Mouse (Mus musculus): Measurements from ENCODE around the gene Macrod2. TPM values are rescaled to one million over a fixed set of nuclear protein-coding genes. Genes with fewer than 3 reads are reported as not detected.

Gene Macrod2
- polyA plus RNA-seq, 1 experiment: 16.3 TPM

- H3K36me3 ChIP-seq (ENCODE audit: control insufficient read depth, insufficient read depth, low read length): no peaks in the 10 kb centered on the region
- H3K4me1 ChIP-seq (ENCODE audit: control insufficient read depth, insufficient read depth, low read length): no peaks in the 10 kb centered on the region; the same call in 1 of the 2 replicates
- TF ChIP-seq POLR2A (IDR thresholded peaks at IDR 0.05; ENCODE audit: control insufficient read depth, low read depth, low read length) (no peak), CTCF (IDR thresholded peaks at IDR 0.05; ENCODE audit: control insufficient read depth, insufficient read depth, insufficient replicate concordance, low read depth, low read length) (no peak)
- no peak overlapping the region for H3K27ac ChIP-seq (ENCODE audit: control insufficient read depth, insufficient read depth, low read depth, low read length)
- peak overlapping the region; percentile 29 for H3K4me3 ChIP-seq (ENCODE audit: control insufficient read depth, low read depth, low read length)
- H3K27me3 ChIP-seq (ENCODE audit: control insufficient read depth, insufficient read depth, low read length): no peaks in the 10 kb centered on the region
These were observed 458.4 kb downstream of the Macrod2 start for GRCm38 (mm10) chr2:140853538-140853937.

- Histone ChIP-seq H3K27me3 (ENCODE audit: control insufficient read depth, insufficient read depth, low read length) (no peaks in the 10 kb centered on the region), H3K4me1 (ENCODE audit: control insufficient read depth, insufficient read depth, low read length) (no peaks in the 10 kb centered on the region), H3K36me3 (ENCODE audit: control insufficient read depth, insufficient read depth, low read length) (no peaks in the 10 kb centered on the region), H3K4me3 (ENCODE audit: control insufficient read depth, low read depth, low read length) (no peak overlapping the region), H3K27ac (ENCODE audit: control insufficient read depth, insufficient read depth, low read depth, low read length) (no peak overlapping the region)
- TF ChIP-seq POLR2A (IDR thresholded peaks at IDR 0.05; ENCODE audit: control insufficient read depth, low read depth, low read length) (no peak), CTCF (IDR thresholded peaks at IDR 0.05; ENCODE audit: control insufficient read depth, insufficient read depth, insufficient replicate concordance, low read depth, low read length) (no peak)
These were observed 466.2 kb downstream of the Macrod2 start for GRCm38 (mm10) chr2:140861356-140861755.

GRCm38 (mm10) chr2:140862736-140863135 lies 467.6 kb downstream of the Macrod2 start:
- Histone ChIP-seq H3K4me1 (ENCODE audit: control insufficient read depth, insufficient read depth, low read length) (no peaks in the 10 kb centered on the region), H3K27me3 (ENCODE audit: control insufficient read depth, insufficient read depth, low read length) (no peaks in the 10 kb centered on the region), H3K27ac (ENCODE audit: control insufficient read depth, insufficient read depth, low read depth, low read length) (no peak overlapping the region), H3K36me3 (ENCODE audit: control insufficient read depth, insufficient read depth, low read length) (no peaks in the 10 kb centered on the region), H3K4me3 (ENCODE audit: control insufficient read depth, low read depth, low read length) (no peak overlapping the region)
- TF ChIP-seq POLR2A (IDR thresholded peaks at IDR 0.05; ENCODE audit: control insufficient read depth, low read depth, low read length): no peak
- TF ChIP-seq CTCF (IDR thresholded peaks at IDR 0.05; ENCODE audit: control insufficient read depth, insufficient read depth, insufficient replicate concordance, low read depth, low read length): no peak

- H3K4me1 ChIP-seq (ENCODE audit: control insufficient read depth, insufficient read depth, low read length): no peaks in the 10 kb centered on the region
- H3K4me3 ChIP-seq (ENCODE audit: control insufficient read depth, low read depth, low read length): no peak overlapping the region
- H3K27me3 ChIP-seq (ENCODE audit: control insufficient read depth, insufficient read depth, low read length): no peaks in the 10 kb centered on the region
- H3K27ac ChIP-seq (ENCODE audit: control insufficient read depth, insufficient read depth, low read depth, low read length): no peak overlapping the region
- H3K36me3 ChIP-seq (ENCODE audit: control insufficient read depth, insufficient read depth, low read length): no peaks in the 10 kb centered on the region
- TF ChIP-seq POLR2A (IDR thresholded peaks at IDR 0.05; ENCODE audit: control insufficient read depth, low read depth, low read length) (no peak), CTCF (IDR thresholded peaks at IDR 0.05; ENCODE audit: control insufficient read depth, insufficient read depth, insufficient replicate concordance, low read depth, low read length) (no peak)
These were observed 470.5 kb downstream of the Macrod2 start for GRCm38 (mm10) chr2:140865636-140866035.

GRCm38 (mm10) chr2:140867116-140867515 lies 472.0 kb downstream of the Macrod2 start:
- no peaks in the 10 kb centered on the region for H3K36me3 ChIP-seq (ENCODE audit: control insufficient read depth, insufficient read depth, low read length)
- H3K27ac ChIP-seq (ENCODE audit: control insufficient read depth, insufficient read depth, low read depth, low read length): no peak overlapping the region
- no peaks in the 10 kb centered on the region for H3K27me3 ChIP-seq (ENCODE audit: control insufficient read depth, insufficient read depth, low read length)
- H3K4me3 ChIP-seq (ENCODE audit: control insufficient read depth, low read depth, low read length): no peak overlapping the region
- TF ChIP-seq POLR2A (IDR thresholded peaks at IDR 0.05; ENCODE audit: control insufficient read depth, low read depth, low read length) (no peak), CTCF (IDR thresholded peaks at IDR 0.05; ENCODE audit: control insufficient read depth, insufficient read depth, insufficient replicate concordance, low read depth, low read length) (no peak)
- H3K4me1 ChIP-seq (ENCODE audit: control insufficient read depth, insufficient read depth, low read length): no peaks in the 10 kb centered on the region

GRCm38 (mm10) chr2:140885176-140885575 lies 490.1 kb downstream of the Macrod2 start:
- Histone ChIP-seq H3K27ac (ENCODE audit: control insufficient read depth, insufficient read depth, low read depth, low read length) (no peak overlapping the region), H3K27me3 (ENCODE audit: control insufficient read depth, insufficient read depth, low read length) (no peaks in the 10 kb centered on the region), H3K4me3 (ENCODE audit: control insufficient read depth, low read depth, low read length) (peak overlapping the region; percentile 66; the same call in 1 of the 2 replicates), H3K4me1 (ENCODE audit: control insufficient read depth, insufficient read depth, low read length) (no peaks in the 10 kb centered on the region), H3K36me3 (ENCODE audit: control insufficient read depth, insufficient read depth, low read length) (no peaks in the 10 kb centered on the region)
- no peak for TF ChIP-seq POLR2A (IDR thresholded peaks at IDR 0.05; ENCODE audit: control insufficient read depth, low read depth, low read length)
- TF ChIP-seq CTCF (IDR thresholded peaks at IDR 0.05; ENCODE audit: control insufficient read depth, insufficient read depth, insufficient replicate concordance, low read depth, low read length): no peak

- no peaks in the 10 kb centered on the region for H3K27me3 ChIP-seq (ENCODE audit: control insufficient read depth, insufficient read depth, low read length)
- H3K36me3 ChIP-seq (ENCODE audit: control insufficient read depth, insufficient read depth, low read length): no peaks in the 10 kb centered on the region
- H3K4me3 ChIP-seq (ENCODE audit: control insufficient read depth, low read depth, low read length): no peak overlapping the region
- no peak overlapping the region for H3K27ac ChIP-seq (ENCODE audit: control insufficient read depth, insufficient read depth, low read depth, low read length)
- TF ChIP-seq CTCF (IDR thresholded peaks at IDR 0.05; ENCODE audit: control insufficient read depth, insufficient read depth, insufficient replicate concordance, low read depth, low read length) (no peak), POLR2A (IDR thresholded peaks at IDR 0.05; ENCODE audit: control insufficient read depth, low read depth, low read length) (no peak)
- H3K4me1 ChIP-seq (ENCODE audit: control insufficient read depth, insufficient read depth, low read length): no peaks in the 10 kb centered on the region
These were observed 495.6 kb downstream of the Macrod2 start for GRCm38 (mm10) chr2:140890683-140891082.

Data from testis, adult 2 months (tissue).